Mouse (Mus musculus): Measurements from ENCODE around the gene Arhgef18. TPM values are rescaled to one million over a fixed set of nuclear protein-coding genes. Genes with fewer than 3 reads are reported as not detected.

Arhgef18 gene
- total RNA-seq, 1 experiment from 2014 or later = 39.8 TPM

DNA sequence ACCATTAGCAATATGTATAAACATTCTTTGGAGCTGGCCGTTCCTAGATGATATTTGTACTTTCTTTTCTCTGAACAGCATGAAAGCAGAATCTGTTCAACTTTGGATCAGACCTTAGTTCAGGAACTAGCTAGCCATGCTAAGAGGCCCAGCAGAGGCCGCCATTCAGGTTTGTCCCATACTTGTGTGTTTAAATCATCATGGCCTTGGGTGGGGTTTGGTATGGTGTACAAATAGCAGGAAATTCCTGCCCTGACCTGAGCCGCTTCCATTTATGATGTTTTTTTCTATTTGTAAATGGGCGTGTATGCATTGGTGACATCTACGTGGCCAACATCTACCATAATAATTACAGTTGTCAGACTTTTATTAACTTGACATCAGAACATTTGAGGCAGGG is 32.4 kb downstream of the Arhgef18 start:
- no peak for ATAC-seq (replicated peaks in 1 of 2; ENCODE audit: insufficient read depth in 1 of 2, low FRiP score in 2 of 2, low TSS enrichment in 1 of 2, low read depth in 1 of 2, poor library complexity in 2 of 2, severe bottlenecking in 2 of 2)

DNA sequence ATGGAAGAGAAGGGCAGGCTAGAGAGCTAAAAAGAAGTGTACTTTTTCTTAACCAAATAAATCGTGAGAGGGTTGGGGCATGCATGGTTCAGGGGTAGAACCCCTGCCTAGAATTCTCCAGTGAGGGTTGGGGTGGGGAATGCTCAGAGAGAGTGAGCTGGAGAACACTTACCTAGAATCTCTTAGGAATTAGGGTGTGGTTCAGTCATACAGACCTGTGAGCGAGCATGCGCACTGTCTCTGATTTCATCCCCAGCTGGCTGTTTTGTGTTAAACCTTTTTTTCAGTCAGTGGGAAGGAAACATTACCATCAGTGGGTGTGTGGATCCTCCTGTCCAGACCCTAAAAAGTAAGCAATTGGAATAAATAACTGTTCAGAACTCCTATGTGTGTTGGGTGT is 33.4 kb downstream of the Arhgef18 start:
- ATAC-seq (replicated peaks in 1 of 2; ENCODE audit: insufficient read depth in 1 of 2, low FRiP score in 2 of 2, low TSS enrichment in 1 of 2, low read depth in 1 of 2, poor library complexity in 2 of 2, severe bottlenecking in 2 of 2) = no peak

DNA sequence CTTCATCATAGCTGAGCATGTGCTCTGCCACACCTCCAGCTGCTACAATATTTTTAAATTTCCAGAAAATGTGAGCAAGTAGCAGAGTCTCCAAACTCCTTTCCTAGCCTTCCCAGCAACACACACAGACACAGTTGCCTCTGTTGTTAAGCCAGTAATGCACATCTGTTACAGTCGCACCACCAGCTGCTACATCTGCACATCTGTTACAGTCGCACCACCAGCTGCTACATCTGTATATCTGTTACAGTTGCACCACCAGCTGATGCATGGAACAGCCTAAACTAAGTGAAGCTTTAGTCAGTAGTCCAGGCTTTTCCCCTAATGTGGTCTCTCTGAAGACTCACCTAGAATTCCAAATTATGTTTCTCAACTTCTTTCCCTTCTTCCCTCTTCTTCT is 35.6 kb downstream of the Arhgef18 start:
- ATAC-seq (replicated peaks in 1 of 2; ENCODE audit: insufficient read depth in 1 of 2, low FRiP score in 2 of 2, low TSS enrichment in 1 of 2, low read depth in 1 of 2, poor library complexity in 2 of 2, severe bottlenecking in 2 of 2) = no peak

DNA sequence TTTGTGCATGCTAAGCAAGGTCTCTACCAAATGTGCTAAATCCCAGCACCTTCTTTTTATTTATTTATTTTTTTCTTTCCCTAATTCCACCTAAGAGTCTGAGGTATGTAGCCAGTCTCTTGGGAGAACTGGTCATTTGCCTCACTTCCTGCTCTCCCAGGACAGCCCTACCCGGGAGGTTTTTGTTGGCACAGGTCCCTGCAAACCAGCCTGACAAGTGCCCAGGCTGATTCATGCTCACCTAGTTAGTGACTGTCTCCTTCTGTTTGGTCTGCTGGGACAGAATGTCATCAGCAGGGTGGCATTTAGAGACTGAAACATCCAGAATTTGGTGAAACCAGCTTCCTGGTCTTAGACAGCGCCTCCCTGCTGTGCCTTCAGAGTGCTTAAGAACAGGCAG is 37.2 kb downstream of the Arhgef18 start:
- no peak for ATAC-seq (replicated peaks in 1 of 2; ENCODE audit: insufficient read depth in 1 of 2, low FRiP score in 2 of 2, low TSS enrichment in 1 of 2, low read depth in 1 of 2, poor library complexity in 2 of 2, severe bottlenecking in 2 of 2)

DNA sequence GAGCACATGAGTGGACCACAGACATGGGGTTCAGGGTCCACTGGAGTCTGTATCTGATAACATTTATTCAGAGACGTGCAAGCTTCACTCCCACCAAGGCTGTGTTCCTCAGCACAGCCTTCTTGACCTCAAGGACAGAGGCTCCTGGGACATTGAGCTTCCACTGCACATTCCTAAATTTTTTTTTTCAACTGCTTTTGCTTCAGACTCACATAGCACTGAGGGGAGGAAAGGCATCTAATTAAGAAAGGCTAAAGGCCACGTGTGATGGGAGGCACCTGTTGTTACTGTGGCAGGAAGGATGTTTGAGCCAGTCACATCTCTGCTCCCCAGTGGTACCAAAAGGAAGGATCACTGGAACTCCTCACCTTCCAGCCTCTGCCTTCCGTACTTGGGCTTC is 38.3 kb downstream of the Arhgef18 start:
- ATAC-seq (replicated peaks in 1 of 2; ENCODE audit: insufficient read depth in 1 of 2, low FRiP score in 2 of 2, low TSS enrichment in 1 of 2, low read depth in 1 of 2, poor library complexity in 2 of 2, severe bottlenecking in 2 of 2) = no peak

DNA sequence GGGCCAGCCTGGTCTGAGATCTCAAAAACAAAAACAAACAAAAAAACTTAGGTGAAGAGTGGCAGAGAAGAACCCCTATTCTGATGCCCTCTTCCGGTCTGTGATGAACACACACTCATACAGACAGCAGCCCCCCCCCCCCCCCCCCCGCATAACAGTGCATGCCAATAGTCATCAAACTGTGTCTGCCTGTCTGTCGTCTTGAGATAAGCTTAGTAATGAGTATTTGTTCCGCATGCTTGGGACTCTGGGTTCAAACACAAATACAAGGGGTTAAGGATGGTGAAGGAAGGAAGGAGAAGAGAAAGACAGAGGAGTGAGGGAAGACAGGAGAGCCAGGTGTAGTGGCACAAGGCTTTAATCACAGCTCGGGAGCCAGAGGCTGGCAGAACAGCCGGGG is 43.7 kb downstream of the Arhgef18 start:
- ATAC-seq (replicated peaks in 1 of 2; ENCODE audit: insufficient read depth in 1 of 2, low FRiP score in 2 of 2, low TSS enrichment in 1 of 2, low read depth in 1 of 2, poor library complexity in 2 of 2, severe bottlenecking in 2 of 2) = no peak

DNA sequence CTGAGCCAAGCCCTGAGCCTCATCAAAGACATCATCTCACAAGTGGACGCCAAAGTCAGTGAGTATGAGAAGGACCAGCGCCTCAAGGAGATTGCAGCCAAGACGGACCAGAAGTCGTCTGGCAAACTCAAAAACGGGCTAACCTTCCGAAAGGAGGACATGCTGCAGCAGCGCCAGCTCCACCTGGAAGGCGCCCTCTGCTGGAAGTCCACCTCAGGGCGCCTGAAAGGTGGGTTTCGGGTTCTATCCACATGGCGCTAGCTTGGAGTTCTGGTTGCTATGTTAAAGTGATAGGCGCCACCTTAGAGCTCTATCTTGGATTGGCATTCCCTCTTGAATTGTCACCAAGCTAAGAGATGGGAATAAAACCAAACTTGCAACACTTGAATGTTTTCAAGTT is 46.7 kb downstream of the Arhgef18 start:
- 0 out of 4 replicates have a peak, but pooled peaks of 1 of the 2 experiments have one; percentile 24 for ATAC-seq (replicated peaks in 1 of 2; ENCODE audit: insufficient read depth in 1 of 2, low FRiP score in 2 of 2, low TSS enrichment in 1 of 2, low read depth in 1 of 2, poor library complexity in 2 of 2, severe bottlenecking in 2 of 2)

DNA sequence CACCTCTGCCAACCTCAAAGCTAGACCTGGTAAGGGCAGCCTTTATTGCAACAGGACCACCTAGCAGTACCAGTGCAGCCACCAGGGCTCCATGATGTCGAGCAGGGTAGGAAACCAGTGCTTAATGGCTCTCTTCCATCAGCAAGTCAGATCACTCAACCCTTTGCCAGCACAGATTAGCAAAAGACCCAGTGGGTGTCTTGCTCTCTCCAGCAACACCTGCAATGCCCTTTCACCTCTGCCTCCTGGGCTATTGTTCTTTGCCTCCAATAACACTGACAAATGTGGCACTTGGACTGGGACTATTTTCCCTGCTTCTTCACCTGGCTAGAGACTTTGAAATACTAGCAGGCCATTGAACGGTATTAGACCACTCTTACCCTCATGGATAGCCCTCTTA is 56.4 kb downstream of the Arhgef18 start:
- ATAC-seq (replicated peaks in 1 of 2; ENCODE audit: insufficient read depth in 1 of 2, low FRiP score in 2 of 2, low TSS enrichment in 1 of 2, low read depth in 1 of 2, poor library complexity in 2 of 2, severe bottlenecking in 2 of 2) = no peak

DNA sequence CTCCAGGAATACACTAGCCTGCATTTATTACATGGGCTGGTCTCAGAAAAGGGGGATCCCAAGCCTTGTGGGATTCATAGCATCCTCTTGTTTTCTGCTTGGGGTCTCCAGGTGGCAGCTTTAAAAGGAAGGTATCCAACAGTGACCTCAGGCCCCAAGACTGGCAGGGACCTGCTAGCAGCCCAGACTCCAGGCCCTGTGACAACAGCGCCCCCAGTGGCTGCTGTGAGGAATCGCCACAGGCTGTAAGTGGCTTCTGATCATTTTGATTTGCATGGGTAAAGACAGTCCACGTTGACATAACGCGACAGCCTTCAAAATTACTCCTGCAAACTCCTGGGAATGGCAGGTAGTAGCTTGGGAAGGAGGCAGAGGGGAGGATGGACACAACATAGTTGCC is 57.9 kb downstream of the Arhgef18 start:
- peak in 1 of 2 experiments; percentile 63; a peak in 1 of 4 replicates for ATAC-seq (replicated peaks in 1 of 2; ENCODE audit: insufficient read depth in 1 of 2, low FRiP score in 2 of 2, low TSS enrichment in 1 of 2, low read depth in 1 of 2, poor library complexity in 2 of 2, severe bottlenecking in 2 of 2)

DNA sequence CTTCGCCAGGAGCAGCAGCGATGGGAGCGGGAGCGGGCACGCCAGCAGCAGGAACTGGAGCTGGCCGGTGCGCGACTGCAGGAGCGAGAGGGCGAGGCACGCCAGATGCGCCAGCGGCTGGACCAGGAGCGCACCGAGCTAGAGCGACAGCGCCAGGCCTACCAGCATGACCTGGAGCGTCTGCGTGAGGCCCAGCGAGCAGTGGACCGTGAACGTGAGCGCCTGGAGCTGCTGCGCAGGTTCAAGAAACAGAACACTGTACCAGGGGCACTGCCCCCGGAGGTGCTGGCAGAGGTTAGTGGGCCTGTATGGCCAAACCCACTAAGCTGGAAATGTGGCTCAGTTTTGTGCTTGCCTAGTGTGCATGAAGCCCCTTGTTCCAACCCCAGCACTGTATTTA is 59.2 kb downstream of the Arhgef18 start:
- no peak for ATAC-seq (replicated peaks in 1 of 2; ENCODE audit: insufficient read depth in 1 of 2, low FRiP score in 2 of 2, low TSS enrichment in 1 of 2, low read depth in 1 of 2, poor library complexity in 2 of 2, severe bottlenecking in 2 of 2)

DNA sequence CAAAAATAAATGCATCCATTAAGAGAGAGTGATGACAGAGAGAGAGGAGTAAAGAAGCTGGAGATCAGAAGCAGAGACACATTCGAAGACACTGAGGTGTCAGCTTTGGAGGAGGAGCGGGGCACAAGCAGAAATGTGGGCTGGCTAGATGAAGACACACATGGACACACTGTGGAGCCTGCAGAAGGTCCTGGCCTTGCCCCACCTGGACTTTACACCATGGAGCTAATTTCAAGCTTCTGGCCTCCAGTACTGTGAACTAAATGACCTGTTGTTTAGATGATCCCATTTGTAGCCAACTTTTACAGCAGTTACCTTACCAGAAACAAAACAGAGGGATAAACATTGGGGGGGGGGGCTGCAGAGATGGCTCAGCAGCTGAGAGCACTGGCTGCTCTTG is 70.4 kb downstream of the Arhgef18 start:
- no peak for ATAC-seq (replicated peaks in 1 of 2; ENCODE audit: insufficient read depth in 1 of 2, low FRiP score in 2 of 2, low TSS enrichment in 1 of 2, low read depth in 1 of 2, poor library complexity in 2 of 2, severe bottlenecking in 2 of 2)

DNA sequence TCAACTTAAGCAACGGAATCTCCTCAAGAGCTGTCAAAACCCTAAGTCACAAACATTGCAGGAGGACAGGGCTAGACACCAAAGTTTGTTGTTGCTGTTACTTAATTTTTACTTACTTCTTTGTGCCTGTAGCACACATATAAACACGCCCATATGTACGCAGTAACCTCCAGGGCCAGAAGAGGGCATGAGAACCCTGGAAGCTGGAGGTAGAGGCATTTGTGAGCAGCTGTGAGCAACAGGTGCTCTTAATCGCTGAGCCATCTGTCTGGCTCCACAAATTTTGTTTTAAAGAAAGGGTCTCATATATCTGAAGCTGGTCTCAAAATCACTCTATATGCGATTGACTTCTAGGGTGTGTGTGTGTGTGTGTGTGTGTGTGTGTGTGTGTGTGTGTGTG is 71.5 kb downstream of the Arhgef18 start:
- peak in 1 of 2 experiments; percentile 38; a peak in 2 of 4 replicates for ATAC-seq (replicated peaks in 1 of 2; ENCODE audit: insufficient read depth in 1 of 2, low FRiP score in 2 of 2, low TSS enrichment in 1 of 2, low read depth in 1 of 2, poor library complexity in 2 of 2, severe bottlenecking in 2 of 2)

DNA sequence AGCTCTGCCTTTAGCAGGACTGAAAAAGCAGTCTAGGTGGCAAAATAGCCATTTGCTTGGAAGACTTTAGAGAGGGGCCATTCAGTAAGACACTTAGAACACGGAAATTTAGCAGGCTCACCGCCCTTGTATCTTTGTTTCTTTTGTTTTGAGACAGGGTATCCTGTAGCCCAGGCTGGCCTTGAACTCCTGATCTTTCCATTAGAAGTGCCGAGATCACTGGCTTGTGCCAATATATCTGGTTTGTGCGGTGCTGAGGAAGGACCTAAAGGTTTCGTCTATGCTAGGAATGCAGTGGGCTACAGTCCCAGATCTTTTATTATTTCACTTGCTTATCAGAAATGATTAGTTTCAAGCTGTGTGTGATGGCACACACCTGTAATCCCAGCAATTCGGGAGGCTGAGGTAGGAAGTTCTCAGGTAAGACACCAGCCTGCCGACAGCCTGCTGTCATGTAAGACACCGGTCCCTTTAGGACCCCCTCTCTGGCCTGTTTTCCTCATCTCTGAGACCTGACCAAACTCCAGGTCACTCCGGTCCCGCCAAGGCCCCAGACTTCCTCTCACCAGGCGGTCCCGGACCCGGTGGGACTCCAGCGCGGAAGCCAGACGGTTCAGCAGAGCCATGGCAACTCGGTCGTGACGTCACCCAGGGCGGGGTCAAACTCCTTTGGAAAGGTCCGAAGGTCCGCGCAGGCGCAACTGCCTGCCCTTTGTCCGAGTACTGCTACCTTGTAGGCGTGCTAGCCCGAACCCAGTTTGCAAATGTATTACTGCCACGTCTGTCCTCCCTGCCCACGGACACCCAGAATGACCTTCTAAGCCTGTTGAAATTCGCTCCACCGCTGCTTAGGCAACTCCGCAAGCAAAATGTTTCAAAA is 74.4 kb downstream of the Arhgef18 start, which contains the start of gene Pex11g:
TSS of gene Pex11g (minus strand) at position 675 of the 880 bp plus-strand sequence.
- ATAC-seq (replicated peaks in 1 of 2; ENCODE audit: insufficient read depth in 1 of 2, low FRiP score in 2 of 2, low TSS enrichment in 1 of 2, low read depth in 1 of 2, poor library complexity in 2 of 2, severe bottlenecking in 2 of 2) = peak; percentile 93 to 94

DNA sequence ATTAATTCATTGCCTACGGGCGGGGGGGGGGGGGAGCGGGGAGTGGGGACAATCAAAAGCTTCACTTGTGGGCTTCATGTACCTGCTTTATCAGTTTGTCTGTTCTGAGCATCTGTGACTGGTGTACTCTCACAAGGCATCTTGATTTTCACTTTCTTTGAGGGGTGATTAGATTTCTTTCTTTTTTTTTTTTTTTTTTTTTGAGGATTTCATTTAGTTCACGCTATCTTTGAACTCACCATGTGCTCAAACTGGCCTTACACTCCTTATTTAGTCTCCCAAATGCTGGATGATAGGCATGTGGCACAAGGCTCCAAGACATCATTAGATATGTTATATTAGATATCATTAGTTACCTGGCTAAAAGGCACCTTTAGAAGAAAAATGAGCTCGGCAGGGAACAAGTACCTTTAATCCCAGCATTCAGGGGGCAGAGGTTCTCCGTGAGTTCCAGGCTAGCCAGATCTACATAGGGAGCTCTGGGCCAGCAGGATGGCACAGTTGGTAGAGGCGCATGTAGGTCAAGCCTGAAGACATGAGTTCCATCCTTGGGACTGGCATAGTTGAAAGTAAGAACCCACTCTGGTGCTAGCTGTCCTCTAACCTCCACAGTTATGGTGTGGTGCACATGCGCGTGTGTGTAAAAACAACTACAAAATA is 75.2 kb downstream of the Arhgef18 start:
- ATAC-seq (replicated peaks in 1 of 2; ENCODE audit: insufficient read depth in 1 of 2, low FRiP score in 2 of 2, low TSS enrichment in 1 of 2, low read depth in 1 of 2, poor library complexity in 2 of 2, severe bottlenecking in 2 of 2) = no peak

DNA sequence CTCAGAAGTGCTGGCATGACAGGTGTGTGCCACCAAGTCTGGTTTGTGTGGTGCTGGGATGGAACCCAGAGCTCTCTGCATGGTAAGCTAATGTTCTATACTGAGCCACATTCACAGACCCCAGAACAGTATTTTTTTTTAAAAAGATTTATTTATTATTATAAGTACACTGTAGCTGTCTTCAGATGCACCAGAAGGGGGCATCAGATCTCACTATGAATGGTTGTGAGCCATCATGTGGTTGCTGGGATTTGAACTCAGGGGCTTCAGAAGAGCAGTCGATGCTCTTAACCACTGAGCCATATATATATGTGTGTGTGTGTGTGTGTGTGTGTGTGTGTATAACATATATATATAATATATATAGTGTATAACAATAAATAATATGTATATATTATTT is 76.0 kb downstream of the Arhgef18 start:
- ATAC-seq (replicated peaks in 1 of 2; ENCODE audit: insufficient read depth in 1 of 2, low FRiP score in 2 of 2, low TSS enrichment in 1 of 2, low read depth in 1 of 2, poor library complexity in 2 of 2, severe bottlenecking in 2 of 2) = no peak

DNA sequence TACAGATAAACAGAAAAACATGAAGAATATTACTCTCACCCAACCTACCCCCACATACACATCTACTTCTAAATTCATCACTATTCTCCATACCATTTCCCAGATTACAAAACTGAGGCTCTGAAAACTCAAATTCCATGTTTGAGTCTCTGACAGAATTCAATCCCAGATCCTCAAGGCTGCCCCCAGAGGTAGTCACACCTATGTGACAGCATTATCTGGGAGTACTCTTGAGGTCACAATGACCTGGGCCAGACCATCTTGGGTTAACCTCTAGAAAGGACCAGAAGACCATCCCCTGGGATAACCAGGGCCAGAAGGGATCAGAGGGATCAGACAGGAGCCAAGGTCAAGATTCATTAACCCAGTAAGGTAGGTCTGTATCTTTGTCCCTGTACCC is 77.8 kb downstream of the Arhgef18 start, which contains the start of gene Tex45:
TSS of gene Tex45 (plus strand) at position 301 of the 400 bp plus-strand sequence.
- no peak for ATAC-seq (replicated peaks in 1 of 2; ENCODE audit: insufficient read depth in 1 of 2, low FRiP score in 2 of 2, low TSS enrichment in 1 of 2, low read depth in 1 of 2, poor library complexity in 2 of 2, severe bottlenecking in 2 of 2)

DNA sequence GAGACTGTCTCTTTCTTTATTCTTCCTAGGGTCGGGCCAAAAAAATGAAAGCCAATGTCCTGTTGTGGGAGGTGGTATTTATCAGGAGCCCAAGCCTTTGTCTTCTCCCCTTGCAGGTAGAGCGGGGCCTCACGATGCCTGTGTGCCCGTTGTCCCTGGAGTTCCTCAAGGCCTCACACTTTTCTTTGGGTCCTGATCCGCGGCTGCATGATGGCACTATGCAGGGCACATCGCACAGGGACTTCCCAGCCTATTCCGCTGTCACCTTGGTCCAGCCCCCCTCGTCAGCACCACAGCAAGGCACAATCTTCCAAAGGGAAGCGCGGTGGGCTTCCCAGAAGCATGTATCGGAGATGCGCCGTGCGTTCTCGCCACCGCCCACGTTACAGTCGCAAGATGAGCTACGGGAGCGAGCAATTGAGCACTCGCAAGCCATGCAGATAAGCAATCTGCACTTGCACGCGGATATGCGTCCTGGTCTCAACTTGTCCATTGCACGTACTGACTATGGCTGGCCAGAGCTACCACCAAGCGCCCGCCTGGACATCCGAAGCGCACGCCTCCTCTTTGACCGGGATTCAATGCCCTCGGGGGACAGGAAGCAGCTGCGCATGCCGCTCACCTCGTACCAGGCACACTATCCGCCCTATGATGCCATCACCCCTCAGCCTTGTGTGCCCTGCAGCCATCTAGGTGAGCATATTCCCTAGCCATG is 83.1 kb downstream of the Arhgef18 start:
- peak; percentile 37 to 42; a peak in 1 of 4 replicates for ATAC-seq (replicated peaks in 1 of 2; ENCODE audit: insufficient read depth in 1 of 2, low FRiP score in 2 of 2, low TSS enrichment in 1 of 2, low read depth in 1 of 2, poor library complexity in 2 of 2, severe bottlenecking in 2 of 2)
